8 mouse cellular contexts compared by ENCODE assay signal in genomic region chr17:78590425-78590824, GRCm38 (mm10).
A peak's percentile ranks its signal among the peaks of the same experiment; 100 is the strongest.
DNase-seq lines count a peak whose midpoint lies in the region; ATAC-seq and TF ChIP-seq lines count a peak whose summit lies in the region.
"Not testable (repeated sequence)": the region's sequence is repeated elsewhere in the genome, so short reads cannot be mapped to it uniquely, and the experiment has no call there.

No protein-coding gene starts in this region.

- in situ Hi-C loops in CH12.LX (cut with MboI; ENCODE audit: low pct_ligation_motif_present, low pct_unique_long_range_greater_than_20kb, low sequenced_read_pairs), result not testable (repeated sequence)
- in situ Hi-C loops in Patski (cut with MboI; ENCODE audit: low pct_unique_long_range_greater_than_20kb), result loop anchor here (25.0 kb wide), 1 partner anchor 103 kb away; no protein-coding TSS in a partner anchor

- not testable (repeated sequence) for H3K36me3 ChIP-seq in CH12.LX (replicated peaks in 1 of 2; ENCODE audit: control insufficient read depth in 1 of 2, insufficient read depth in 1 of 2, low read length in 1 of 2); liver, adult 2 months (ENCODE audit: control insufficient read depth, insufficient read depth, low read length); lung, postnatal 0 days (ENCODE audit: insufficient read depth, low read length); testis, adult 2 months (ENCODE audit: control insufficient read depth, insufficient read depth, low read length)

- intact Hi-C loops in gastrocnemius, adult 2 months (cut with DNase I), result loop anchor here (10.0 kb wide), 1 partner anchor 96 kb away; no protein-coding TSS in a partner anchor

- not testable (repeated sequence) for H3K9ac ChIP-seq in CH12.LX (ENCODE audit: insufficient read depth, low read depth); liver, adult 2 months (ENCODE audit: low read depth, low read length); lung, postnatal 0 days (replicated peaks; ENCODE audit: low read depth)

- peak; percentile 46 to 61 for TF ChIP-seq CTCF in CH12.LX (conservative IDR thresholded peaks at IDR 0.05 in 1 of 2, IDR thresholded peaks at IDR 0.05 in 1 of 2; ENCODE audit: low read depth in 2 of 2, low read length in 2 of 2)
- TF ChIP-seq CTCF in Patski (IDR thresholded peaks at IDR 0.05), result peak; percentile 65
- peak; percentile 32; the same call in 1 of the 2 replicates for TF ChIP-seq CTCF in brain, embryonic 14.5 days (IDR thresholded peaks at IDR 0.05; ENCODE audit: borderline replicate concordance, extremely low read depth, insufficient read depth, insufficient read length)
- TF ChIP-seq CTCF in gastrocnemius, adult 2 months (IDR thresholded peaks at IDR 0.05), result peak; percentile 43
- peak; percentile 22; the same call in 1 of the 2 replicates for TF ChIP-seq CTCF in liver, adult 2 months (IDR thresholded peaks at IDR 0.05; ENCODE audit: low read depth, low read length)
- peak; percentile 45 for TF ChIP-seq CTCF in lung, postnatal 0 days (IDR thresholded peaks at IDR 0.05)
- TF ChIP-seq CTCF in testis, adult 2 months (IDR thresholded peaks at IDR 0.05; ENCODE audit: control insufficient read depth, insufficient read depth, insufficient replicate concordance, low read depth, low read length), result peak; percentile 53; the same call in 1 of the 2 replicates

- not testable (repeated sequence) for H3K4me2 ChIP-seq in CH12.LX (ENCODE audit: insufficient read depth, low read depth, poor library complexity, severe bottlenecking); lung, postnatal 0 days (replicated peaks; ENCODE audit: low read depth, low read length)

- 88% methylated on average over 6 of the region's 6 CpGs for WGBS in liver, adult 2 months
- 85% methylated on average over 6 of the region's 6 CpGs for WGBS in lung, postnatal 0 days

- not testable (repeated sequence) for H3K9me3 ChIP-seq in CH12.LX (replicated peaks; ENCODE audit: low read length); lung, postnatal 0 days (ENCODE audit: low read length)

- dilution Hi-C loops in CH12.LX (cut with MboI; ENCODE audit: extremely low pct_ligation_motif_present, extremely low pct_unique_long_range_greater_than_20kb, low sequenced_read_pairs), result not testable (repeated sequence)

- POLR2A ChIA-PET in Patski (lab: Charles Lee), result not testable (repeated sequence)

- TF ChIP-seq POLR2A in CH12.LX (IDR thresholded peaks at IDR 0.05; ENCODE audit: low read depth, low read length); brain, embryonic 14.5 days (IDR thresholded peaks at IDR 0.05; ENCODE audit: borderline replicate concordance, extremely low read depth, insufficient read depth, insufficient read length, poor library complexity, severe bottlenecking); liver, adult 2 months (IDR thresholded peaks at IDR 0.05; ENCODE audit: extremely low read depth, insufficient read depth, low read length); testis, adult 2 months (IDR thresholded peaks at IDR 0.05; ENCODE audit: control insufficient read depth, low read depth, low read length): not testable (repeated sequence)

- H3K27ac ChIP-seq in CH12.LX (ENCODE audit: insufficient read depth, low read depth); gastrocnemius, adult 2 months; liver, adult 2 months (replicated peaks; ENCODE audit: insufficient read depth, low read depth, low read length); lung, postnatal 0 days (ENCODE audit: low read length); testis, adult 2 months (ENCODE audit: control insufficient read depth, insufficient read depth, low read depth, low read length): not testable (repeated sequence)

- TF ChIP-seq RAD21 in CH12.LX (IDR thresholded peaks at IDR 0.05; ENCODE audit: low read depth, low read length), result peak; percentile 21

- H3K4me3 ChIP-seq in CH12.LX (replicated peaks in 1 of 3; ENCODE audit: low read depth in 2 of 3, low read length in 2 of 3, poor library complexity in 1 of 3); gastrocnemius, adult 2 months; liver, adult 2 months (ENCODE audit: insufficient read depth, low read depth, low read length); lung, postnatal 0 days (ENCODE audit: low read depth, low read length); testis, adult 2 months (ENCODE audit: control insufficient read depth, low read depth, low read length): not testable (repeated sequence)

- peak; percentile 15 for DNase-seq in CH12.LX (ENCODE audit: extremely low read depth)
- DNase-seq in Patski (ENCODE audit: low read depth, low spot score); brain, embryonic 14.5 days (ENCODE audit: low read depth); gastrocnemius, adult 2 months; liver, adult 2 months (ENCODE audit: extremely low read depth, low read depth, low spot score); lung, postnatal 0 days (ENCODE audit: low spot score): not testable (repeated sequence)
- peak; percentile 35 for DNase-seq in induced T-regulatory cell, adult 2 months (ENCODE audit: low read depth)

- H3K27me3 ChIP-seq in CH12.LX (replicated peaks); Patski; liver, adult 2 months (ENCODE audit: control insufficient read depth, insufficient read depth, low read length); lung, postnatal 0 days (replicated peaks; ENCODE audit: insufficient read depth, low read length); testis, adult 2 months (ENCODE audit: control insufficient read depth, insufficient read depth, low read length): not testable (repeated sequence)

- not testable (repeated sequence) for TF ChIP-seq EP300 in CH12.LX (IDR thresholded peaks at IDR 0.05; ENCODE audit: low read length); lung, postnatal 0 days (IDR thresholded peaks at IDR 0.05)

- not testable (repeated sequence) for H3K79me2 ChIP-seq in CH12.LX (replicated peaks; ENCODE audit: control insufficient read depth, extremely low read depth, insufficient read depth, poor library complexity, severe bottlenecking); liver, adult 2 months (ENCODE audit: control insufficient read depth, insufficient read depth, low read length)

- ATAC-seq in Patski; lung, postnatal 0 days: not testable (repeated sequence)

- CTCF ChIA-PET in Patski (lab: Charles Lee), result interaction anchor here (0.6 to 1.4 kb wide), 8 partner anchors 11 to 1633 kb away, joined by 3 to 4 read pairs (median 3); no protein-coding TSS in a partner anchor

- not testable (repeated sequence) for H3K4me1 ChIP-seq in CH12.LX (ENCODE audit: control insufficient read depth in 1 of 2, insufficient read depth in 2 of 2); liver, adult 2 months (ENCODE audit: control insufficient read depth, insufficient read depth, low read length); lung, postnatal 0 days (ENCODE audit: insufficient read depth, low read depth, low read length); testis, adult 2 months (ENCODE audit: control insufficient read depth, insufficient read depth, low read length)

TF ChIP-seq in CH12.LX, 34 proteins besides CTCF, POLR2A, EP300 and RAD21:
- TF ChIP-seq SMC3 (IDR thresholded peaks at IDR 0.05; ENCODE audit: low read depth, low read length), result peak; percentile 27; the same call in 1 of the 2 replicates
